Mouse (Mus musculus) monocyte, adult 5-6 weeks (primary cell): Measurements from ENCODE around the gene Prkce. TPM values are rescaled to one million over a fixed set of nuclear protein-coding genes. Genes with fewer than 3 reads are reported as not detected.
A peak's percentile ranks its signal among the peaks of the same experiment; 100 is the strongest.

Source experiments
- ATAC-seq: fragments of 153-309, 156-312 bp; replicated peaks from 2 replicates; pipeline ENCODE4 v1.8.0; 2017; ENCODE audit warnings: mild to moderate bottlenecking; ENCODE audit not compliant: low TSS enrichment, insufficient number of reproducible peaks, severe bottlenecking, poor library complexity, low FRiP score
- total RNA-seq: library from RNA; stranded (forward); fragments of 200-1000, 200-491, 200-594 nt; gene quantifications from 3 replicates; pipeline ENCODE4 v1.2.3, GENCODE M21; 2017

Prkce gene
- total RNA-seq, 1 experiment from 2014 or later, result 21.1 TPM

- no peak for ATAC-seq
Measured at GRCm38 (mm10) chr17:86212204-86212603, 44.6 kb downstream of the Prkce start.

- no peak for ATAC-seq
Measured at GRCm38 (mm10) chr17:86214285-86214684, 46.7 kb downstream of the Prkce start.

- ATAC-seq, result no peak
Measured at GRCm38 (mm10) chr17:86214741-86215140, 47.2 kb downstream of the Prkce start.

- peak; percentile 47; the same call in 1 of the 2 replicates for ATAC-seq
Measured at GRCm38 (mm10) chr17:86215771-86216170, 48.2 kb downstream of the Prkce start.

- no peak for ATAC-seq
Measured at GRCm38 (mm10) chr17:86217468-86217867, 49.9 kb downstream of the Prkce start.

GRCm38 (mm10) chr17:86218553-86218952, 51.0 kb downstream of the Prkce start:
- ATAC-seq, result no peak

GRCm38 (mm10) chr17:86225488-86226186, 58.1 kb downstream of the Prkce start:
- ATAC-seq, result no peak

GRCm38 (mm10) chr17:86226198-86226597, 58.6 kb downstream of the Prkce start:
- ATAC-seq, result no peak

- ATAC-seq, result no peak
Measured at GRCm38 (mm10) chr17:86226635-86227034, 59.0 kb downstream of the Prkce start.

GRCm38 (mm10) chr17:86227389-86227788, 59.8 kb downstream of the Prkce start:
- no peak for ATAC-seq

GRCm38 (mm10) chr17:86228850-86229249, 61.3 kb downstream of the Prkce start:
- ATAC-seq, result no peak

- ATAC-seq, result no peak
Measured at GRCm38 (mm10) chr17:86230141-86230633, 62.6 kb downstream of the Prkce start.

GRCm38 (mm10) chr17:86231741-86232179, 64.2 kb downstream of the Prkce start:
- 0 out of 2 replicates have a peak, but pooled peaks have one; percentile 7 for ATAC-seq

- ATAC-seq, result peak; percentile 38
Measured at GRCm38 (mm10) chr17:86232248-86232647, 64.7 kb downstream of the Prkce start.

- ATAC-seq, result no peak
Measured at GRCm38 (mm10) chr17:86234587-86235150, 67.1 kb downstream of the Prkce start.

GRCm38 (mm10) chr17:86236026-86236712, 68.6 kb downstream of the Prkce start:
- no peak for ATAC-seq

GRCm38 (mm10) chr17:86236861-86237763, 69.5 kb downstream of the Prkce start:
- ATAC-seq, result peak; percentile 76

GRCm38 (mm10) chr17:86242291-86242690, 74.7 kb downstream of the Prkce start:
- ATAC-seq, result no peak

- ATAC-seq, result peak; percentile 75
Measured at GRCm38 (mm10) chr17:86243109-86243527, 75.5 kb downstream of the Prkce start.
